Mouse (Mus musculus) liver, adult 2 months (tissue): ENCODE data around the gene Olfr411.

Source experiments
- CTCF ChIP-seq: fragments of 200-500 bp; IDR thresholded peaks from 2 replicates; pipeline ENCODE4 v1.5.1; 2011; ENCODE audit warnings: low read depth, low read length, control low read depth
- POLR2A ChIP-seq: fragments of 200-500 bp; IDR thresholded peaks from 2 replicates; pipeline ENCODE4 v1.6.1; 2011; ENCODE audit warnings: low read length, control low read depth; ENCODE audit not compliant: insufficient read depth; ENCODE audit errors: extremely low read depth

DNA sequence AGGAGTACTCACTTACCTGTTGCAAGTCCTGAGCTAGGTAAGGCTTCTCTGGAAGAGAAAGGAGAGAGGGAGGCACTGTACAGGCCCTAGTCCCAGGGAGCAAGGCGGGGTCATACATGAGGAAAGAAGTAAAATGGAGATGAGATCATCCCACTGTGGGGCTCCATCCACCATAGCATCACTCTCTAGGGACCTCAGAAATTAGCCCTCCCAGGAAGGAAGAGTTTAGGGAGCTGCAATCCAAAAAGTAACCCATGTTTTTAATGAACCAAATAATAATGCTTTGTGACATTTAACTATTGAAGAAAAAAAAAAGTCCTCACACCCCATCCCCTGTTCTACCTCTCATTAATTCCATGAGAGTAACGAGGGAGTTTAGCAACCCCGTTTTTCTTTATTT, at the start of gene Olfr411:
- no peak for TF ChIP-seq POLR2A
- TF ChIP-seq CTCF = no peak
